Mouse (Mus musculus): ENCODE results near the gene Prkd1. TPM values are rescaled to one million over a fixed set of nuclear protein-coding genes. Genes with fewer than 3 reads are reported as not detected.

Gene Prkd1
- polyA plus RNA-seq, 1 experiment from 2014 or later = 8.9 TPM

DNA sequence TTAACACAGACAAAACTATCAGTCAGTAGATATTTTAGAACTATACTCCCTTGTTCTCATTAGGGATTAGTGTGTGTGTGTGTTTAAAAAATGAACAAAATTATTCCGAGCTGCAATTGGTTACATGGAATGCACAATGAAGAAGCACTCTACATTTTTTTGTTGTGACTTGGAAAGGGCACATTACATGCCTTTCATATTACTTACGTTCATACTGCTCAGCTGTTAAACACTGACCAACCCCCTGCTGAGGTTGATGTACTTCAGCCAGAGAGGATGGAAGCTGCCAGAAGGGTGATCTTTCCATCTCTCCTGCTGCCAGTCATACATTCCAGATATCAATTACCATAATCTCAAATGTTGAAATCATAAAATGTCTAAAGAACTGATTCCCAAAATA, 134.4 kb downstream of the Prkd1 start:
- Histone ChIP-seq H3K36me3 (ENCODE audit: control insufficient read depth, insufficient read depth, low read length) (no peaks in the 10 kb centered on the region), H3K4me2 (replicated peaks; ENCODE audit: low read depth, low read length) (no peak overlapping the region), H3K4me3 (ENCODE audit: low read depth, low read length) (no peak overlapping the region), H3K9me3 (ENCODE audit: control insufficient read depth, low read depth, low read length) (no peaks in the 10 kb centered on the region), H3K27ac (ENCODE audit: low read length) (no peak overlapping the region), H3K4me1 (ENCODE audit: control insufficient read depth, insufficient read depth, low read length) (no peaks in the 10 kb centered on the region), H3K27me3 (ENCODE audit: control insufficient read depth, insufficient read depth, low read length) (no peaks in the 10 kb centered on the region), H3K9ac (replicated peaks; ENCODE audit: low read depth, low read length) (no peak overlapping the region)
- ATAC-seq (ENCODE audit: insufficient number of reproducible peaks, insufficient read depth, low FRiP score, low read depth) = no peak
- 71% methylated on average over 2 of the region's 2 CpGs for WGBS

DNA sequence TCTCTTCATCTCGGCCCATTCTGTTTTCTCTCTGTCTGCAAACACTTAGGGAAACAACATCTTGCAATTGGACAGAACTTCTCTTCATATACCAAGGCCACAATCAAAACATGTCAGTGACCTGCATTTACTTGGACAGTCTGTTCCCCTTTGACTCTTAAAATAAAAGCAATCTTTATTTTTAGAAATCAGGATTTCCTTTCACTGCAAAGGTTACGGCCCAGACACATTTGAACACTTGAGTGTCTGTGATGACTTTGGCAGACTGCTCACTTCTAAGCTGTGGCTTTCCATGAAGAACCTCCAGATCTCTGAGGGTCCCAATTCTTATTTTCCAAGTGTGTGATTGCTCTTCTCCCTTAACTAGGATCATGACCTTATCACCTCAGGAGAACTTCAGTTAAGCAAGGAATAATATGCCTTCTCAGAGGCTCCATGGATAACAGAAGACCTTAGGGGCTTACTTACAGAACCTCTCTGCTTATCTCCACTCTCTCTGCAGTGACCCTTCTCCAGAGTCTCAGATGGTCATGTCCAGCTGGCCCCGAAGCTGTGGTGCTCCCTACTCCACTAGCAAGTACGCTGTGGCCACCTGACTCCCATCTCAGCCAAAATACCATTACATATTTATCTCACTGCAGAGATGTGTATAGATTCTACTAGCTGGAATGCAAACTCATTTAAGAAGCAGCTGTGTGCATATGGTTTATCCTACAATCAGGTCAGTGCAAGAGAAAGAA, 137.2 kb downstream of the Prkd1 start:
- no peaks in the 10 kb centered on the region for H3K4me1 ChIP-seq (ENCODE audit: control insufficient read depth, insufficient read depth, low read length)
- H3K27ac ChIP-seq (ENCODE audit: low read length) = no peak overlapping the region
- H3K9me3 ChIP-seq (ENCODE audit: control insufficient read depth, low read depth, low read length) = no peaks in the 10 kb centered on the region
- H3K4me2 ChIP-seq (replicated peaks; ENCODE audit: low read depth, low read length) = no peak overlapping the region
- no peaks in the 10 kb centered on the region for H3K27me3 ChIP-seq (ENCODE audit: control insufficient read depth, insufficient read depth, low read length)
- no peaks in the 10 kb centered on the region for H3K36me3 ChIP-seq (ENCODE audit: control insufficient read depth, insufficient read depth, low read length)
- WGBS = 69% methylated on average over 4 of the region's 4 CpGs
- ATAC-seq (ENCODE audit: insufficient number of reproducible peaks, insufficient read depth, low FRiP score, low read depth) = peak; percentile 58; the same call in 1 of the 2 replicates
- no peak overlapping the region for H3K4me3 ChIP-seq (ENCODE audit: low read depth, low read length)
- H3K9ac ChIP-seq (replicated peaks; ENCODE audit: low read depth, low read length) = no peak overlapping the region

DNA sequence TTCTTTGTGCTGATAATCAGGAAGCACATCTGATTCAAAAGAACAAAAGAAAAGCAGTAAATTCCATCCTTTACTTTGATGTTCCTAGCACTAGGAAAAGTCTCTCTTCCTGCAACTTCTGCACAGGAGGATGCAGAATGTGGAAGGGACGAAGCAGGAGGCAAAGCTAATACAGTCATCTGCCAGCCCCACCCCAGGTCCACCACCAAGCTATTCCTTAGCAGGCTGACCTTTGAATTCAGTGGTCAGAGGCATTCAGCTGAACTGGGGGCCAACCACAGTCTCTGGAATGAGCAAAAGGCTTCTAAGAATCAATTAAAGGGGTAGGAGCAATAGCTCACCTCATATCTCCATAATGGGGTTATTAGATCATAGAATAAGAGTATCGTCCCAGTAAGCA, 140.1 kb downstream of the Prkd1 start:
- Histone ChIP-seq H3K9ac (replicated peaks; ENCODE audit: low read depth, low read length) (no peak overlapping the region), H3K4me2 (replicated peaks; ENCODE audit: low read depth, low read length) (no peak overlapping the region), H3K4me3 (ENCODE audit: low read depth, low read length) (no peak overlapping the region), H3K36me3 (ENCODE audit: control insufficient read depth, insufficient read depth, low read length) (no peaks in the 10 kb centered on the region), H3K4me1 (ENCODE audit: control insufficient read depth, insufficient read depth, low read length) (no peaks in the 10 kb centered on the region), H3K9me3 (ENCODE audit: control insufficient read depth, low read depth, low read length) (no peaks in the 10 kb centered on the region), H3K27me3 (ENCODE audit: control insufficient read depth, insufficient read depth, low read length) (no peaks in the 10 kb centered on the region), H3K27ac (ENCODE audit: low read length) (no peak overlapping the region)
- 74% methylated on average over 2 of the region's 2 CpGs for WGBS
- ATAC-seq (ENCODE audit: insufficient number of reproducible peaks, insufficient read depth, low FRiP score, low read depth) = no peak

DNA sequence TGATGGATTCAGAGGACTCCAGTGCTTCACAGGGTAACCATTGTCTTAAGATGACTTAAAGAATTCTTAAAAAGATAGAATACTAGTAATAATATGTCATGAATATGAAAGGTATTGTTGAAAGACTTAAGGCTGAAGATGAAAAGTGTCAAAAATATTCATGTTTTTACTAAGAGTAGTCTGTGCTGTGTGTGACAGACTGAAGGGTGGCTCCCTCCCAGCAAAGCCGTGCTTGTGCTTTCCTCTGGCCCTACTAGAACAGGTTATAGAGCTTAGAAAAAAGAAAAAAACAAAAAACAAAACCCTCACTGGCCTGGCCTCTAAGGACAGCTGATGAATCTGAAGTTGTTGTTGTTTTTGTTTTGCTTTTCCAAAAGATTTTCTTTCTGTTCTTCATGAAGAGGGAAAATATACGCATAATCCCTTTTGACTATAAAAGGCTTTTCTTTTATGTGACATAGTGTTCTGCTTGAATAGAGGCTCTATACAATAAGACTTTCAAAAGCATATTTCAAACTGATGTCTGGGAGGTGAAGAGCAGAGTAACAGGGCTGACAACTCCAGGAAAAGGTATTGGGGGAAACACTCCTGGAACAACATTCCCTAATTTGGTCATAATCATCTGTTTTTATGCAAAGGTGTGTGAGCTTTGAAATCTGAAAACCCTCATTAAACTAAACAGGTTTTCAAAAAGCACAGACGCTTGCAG, 148.9 kb downstream of the Prkd1 start:
- no peaks in the 10 kb centered on the region for H3K9me3 ChIP-seq (ENCODE audit: control insufficient read depth, low read depth, low read length)
- H3K36me3 ChIP-seq (ENCODE audit: control insufficient read depth, insufficient read depth, low read length) = no peaks in the 10 kb centered on the region
- no peak for ATAC-seq (ENCODE audit: insufficient number of reproducible peaks, insufficient read depth, low FRiP score, low read depth)
- no peaks in the 10 kb centered on the region for H3K4me1 ChIP-seq (ENCODE audit: control insufficient read depth, insufficient read depth, low read length)
- no peak overlapping the region for H3K4me2 ChIP-seq (replicated peaks; ENCODE audit: low read depth, low read length)
- no peak overlapping the region for H3K9ac ChIP-seq (replicated peaks; ENCODE audit: low read depth, low read length)
- no peaks in the 10 kb centered on the region for H3K27me3 ChIP-seq (ENCODE audit: control insufficient read depth, insufficient read depth, low read length)
- no peak overlapping the region for H3K4me3 ChIP-seq (ENCODE audit: low read depth, low read length)
- no peak overlapping the region for H3K27ac ChIP-seq (ENCODE audit: low read length)
- 82% methylated on average over 3 of the region's 3 CpGs for WGBS

DNA sequence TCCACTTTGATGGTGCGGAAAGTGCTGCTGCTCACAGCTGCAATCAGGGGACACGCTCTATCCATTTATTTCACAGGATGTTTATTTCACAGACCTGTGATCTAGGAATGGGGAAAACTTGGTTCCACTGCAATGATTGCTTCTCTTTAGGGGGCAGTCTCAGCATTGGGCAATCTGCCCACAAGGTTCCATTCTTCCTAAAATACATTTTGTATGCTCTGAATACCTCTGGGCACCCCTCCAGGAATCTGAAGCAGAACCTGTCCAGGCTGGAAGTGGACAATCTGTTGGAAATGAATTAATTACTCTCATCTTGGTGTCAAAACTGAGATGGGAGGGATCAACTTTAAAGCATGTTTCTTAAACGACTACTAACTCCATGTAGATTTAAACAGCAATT, 152.9 kb downstream of the Prkd1 start:
- H3K4me3 ChIP-seq (ENCODE audit: low read depth, low read length) = no peak overlapping the region
- no peaks in the 10 kb centered on the region for H3K4me1 ChIP-seq (ENCODE audit: control insufficient read depth, insufficient read depth, low read length)
- H3K27me3 ChIP-seq (ENCODE audit: control insufficient read depth, insufficient read depth, low read length) = no peaks in the 10 kb centered on the region
- no peak overlapping the region for H3K9ac ChIP-seq (replicated peaks; ENCODE audit: low read depth, low read length)
- no peaks in the 10 kb centered on the region for H3K36me3 ChIP-seq (ENCODE audit: control insufficient read depth, insufficient read depth, low read length)
- no peak for ATAC-seq (ENCODE audit: insufficient number of reproducible peaks, insufficient read depth, low FRiP score, low read depth)
- H3K27ac ChIP-seq (ENCODE audit: low read length) = no peak overlapping the region
- no peaks in the 10 kb centered on the region for H3K9me3 ChIP-seq (ENCODE audit: control insufficient read depth, low read depth, low read length)
- no peak overlapping the region for H3K4me2 ChIP-seq (replicated peaks; ENCODE audit: low read depth, low read length)
- 52% methylated on average over 3 of the region's 3 CpGs for WGBS

DNA sequence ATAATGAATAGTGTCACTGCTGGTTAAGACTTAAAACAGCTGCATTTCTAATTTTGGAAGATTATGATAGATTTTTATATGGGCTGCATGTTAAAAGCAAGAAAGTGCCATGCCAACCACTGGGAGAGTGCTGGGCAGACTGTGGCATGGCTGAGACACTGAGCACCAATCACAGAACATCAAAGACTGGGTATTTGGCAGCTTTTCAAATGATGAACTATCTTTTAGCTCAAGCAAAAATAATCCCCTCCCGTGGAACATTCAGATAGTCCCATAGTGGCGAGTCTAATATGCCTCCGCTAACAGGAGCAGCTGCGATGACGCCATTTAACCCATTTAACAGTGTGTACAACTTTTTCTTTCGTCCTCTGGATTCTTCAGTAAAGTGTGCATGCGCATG, 169.1 kb downstream of the Prkd1 start:
- Histone ChIP-seq H3K36me3 (ENCODE audit: control insufficient read depth, insufficient read depth, low read length) (no peaks in the 10 kb centered on the region), H3K9me3 (ENCODE audit: control insufficient read depth, low read depth, low read length) (no peaks in the 10 kb centered on the region), H3K27ac (ENCODE audit: low read length) (no peak overlapping the region), H3K9ac (replicated peaks; ENCODE audit: low read depth, low read length) (no peak overlapping the region), H3K4me3 (ENCODE audit: low read depth, low read length) (no peak overlapping the region), H3K4me1 (ENCODE audit: control insufficient read depth, insufficient read depth, low read length) (no peaks in the 10 kb centered on the region), H3K4me2 (replicated peaks; ENCODE audit: low read depth, low read length) (no peak overlapping the region), H3K27me3 (ENCODE audit: control insufficient read depth, insufficient read depth, low read length) (no peaks in the 10 kb centered on the region)
- WGBS = 84% methylated on average over 7 of the region's 7 CpGs
- ATAC-seq (ENCODE audit: insufficient number of reproducible peaks, insufficient read depth, low FRiP score, low read depth) = no peak

DNA sequence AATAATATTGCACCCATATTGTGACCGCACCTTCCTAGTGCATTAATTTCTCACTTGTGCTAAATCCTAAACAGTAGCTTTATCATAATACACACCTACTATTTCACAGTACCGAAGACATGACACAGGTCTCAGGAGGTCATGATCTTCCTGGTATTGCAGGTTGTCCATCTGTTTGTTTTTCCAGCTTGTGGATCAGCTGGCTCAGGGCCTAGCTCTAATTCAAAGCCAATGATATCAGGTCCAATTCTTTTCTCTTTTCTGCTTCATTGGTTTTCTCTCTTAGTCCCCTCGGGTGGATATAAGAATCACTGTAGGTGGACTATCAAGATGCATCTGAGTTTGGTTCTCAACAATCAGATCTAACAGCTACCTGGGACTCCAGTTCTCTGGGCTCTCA, 191.7 kb downstream of the Prkd1 start:
- no peaks in the 10 kb centered on the region for H3K36me3 ChIP-seq (ENCODE audit: control insufficient read depth, insufficient read depth, low read length)
- ATAC-seq (ENCODE audit: insufficient number of reproducible peaks, insufficient read depth, low FRiP score, low read depth) = no peak
- no peak overlapping the region for H3K27ac ChIP-seq (ENCODE audit: low read length)
- no peak overlapping the region for H3K9ac ChIP-seq (replicated peaks; ENCODE audit: low read depth, low read length)
- H3K27me3 ChIP-seq (ENCODE audit: control insufficient read depth, insufficient read depth, low read length) = no peaks in the 10 kb centered on the region
- no peaks in the 10 kb centered on the region for H3K9me3 ChIP-seq (ENCODE audit: control insufficient read depth, low read depth, low read length)
- WGBS = 94% methylated on average over 3 of the region's 3 CpGs
- no peak overlapping the region for H3K4me3 ChIP-seq (ENCODE audit: low read depth, low read length)
- H3K4me2 ChIP-seq (replicated peaks; ENCODE audit: low read depth, low read length) = no peak overlapping the region
- H3K4me1 ChIP-seq (ENCODE audit: control insufficient read depth, insufficient read depth, low read length) = no peaks in the 10 kb centered on the region

DNA sequence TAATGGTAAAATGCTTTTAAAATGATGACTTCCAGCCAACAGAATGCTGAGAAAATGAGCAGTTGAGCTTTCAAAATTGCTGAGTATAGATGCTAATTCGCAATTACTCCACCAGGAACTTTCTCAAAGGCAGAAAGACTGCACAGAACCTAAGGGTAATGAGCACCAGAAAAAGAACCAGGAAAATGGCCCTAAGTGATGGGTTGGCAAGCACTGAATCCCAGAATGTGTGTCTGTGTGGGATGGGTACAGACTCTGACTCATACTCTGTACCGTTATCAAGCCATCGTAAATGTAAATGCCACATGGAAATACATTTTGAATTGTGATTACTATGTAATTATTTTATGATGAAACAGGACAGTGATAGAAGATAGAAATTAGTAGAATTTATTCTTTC, 197.1 kb downstream of the Prkd1 start:
- H3K4me3 ChIP-seq (ENCODE audit: low read depth, low read length) = no peak overlapping the region
- H3K9me3 ChIP-seq (ENCODE audit: control insufficient read depth, low read depth, low read length) = no peaks in the 10 kb centered on the region
- H3K27ac ChIP-seq (ENCODE audit: low read length) = no peak overlapping the region
- no peaks in the 10 kb centered on the region for H3K4me1 ChIP-seq (ENCODE audit: control insufficient read depth, insufficient read depth, low read length)
- no peak for ATAC-seq (ENCODE audit: insufficient number of reproducible peaks, insufficient read depth, low FRiP score, low read depth)
- no peaks in the 10 kb centered on the region for H3K27me3 ChIP-seq (ENCODE audit: control insufficient read depth, insufficient read depth, low read length)
- no peak overlapping the region for H3K9ac ChIP-seq (replicated peaks; ENCODE audit: low read depth, low read length)
- 91% methylated on average over 3 of the region's 3 CpGs for WGBS
- H3K36me3 ChIP-seq (ENCODE audit: control insufficient read depth, insufficient read depth, low read length) = no peaks in the 10 kb centered on the region
- no peak overlapping the region for H3K4me2 ChIP-seq (replicated peaks; ENCODE audit: low read depth, low read length)
